ENCODE assay signal across 11 mouse cellular contexts in genomic region chr2:165281779-165282311, GRCm38 (mm10). TPM values are rescaled to one million over a fixed set of nuclear protein-coding genes. Genes with fewer than 3 reads are reported as not detected.
DNase-seq lines count a peak whose midpoint lies in the region; ATAC-seq lines count a peak whose summit lies in the region.
"Had no signal": no experiment of that assay in that cellular context is flagged by ENCODE, and none has a peak within 500 bp of the region (broad histone marks: within the 10 kb centered on the region; RNA-seq: fewer than 3 reads in every experiment).

No protein-coding gene starts in this region.

- no peak overlapping the region for H3K4me2 ChIP-seq in hindbrain, embryonic 13.5 days
- no peak overlapping the region for H3K4me2 ChIP-seq in hindbrain, embryonic 12.5 days (replicated peaks)

- no peak overlapping the region for H3K9ac ChIP-seq in hindbrain, embryonic 13.5 days
- no peak overlapping the region for H3K9ac ChIP-seq in hindbrain, embryonic 12.5 days

- peak; percentile 84 for DNase-seq in brain, adult 2 months (ENCODE audit: low read depth, low spot score)
- peak; percentile 47 for DNase-seq in gastrocnemius, postnatal 14 days
- DNase-seq in lung, postnatal 4 days, result peak; percentile 20 to 68
- DNase-seq in spleen, postnatal 14 days (ENCODE audit: low spot score in 2 of 2), result no peak
- no peak for DNase-seq in kidney, postnatal 25 days
- DNase-seq in frontal cortex, postnatal 14 days (ENCODE audit: low spot score in 2 of 2), result no peak
- DNase-seq: thymus, adult 2 months had no signal

- H3K27ac ChIP-seq in hindbrain, embryonic 13.5 days, result 0 out of 2 replicates have a peak overlapping the region, but pooled peaks have one; percentile 26
- H3K27ac ChIP-seq in hindbrain, embryonic 12.5 days, result no peak overlapping the region

- 64% methylated on average over 3 of the region's 6 CpGs for WGBS in hindbrain, embryonic 13.5 days
- 74% methylated on average over 4 of the region's 6 CpGs for WGBS in hindbrain, embryonic 12.5 days

- peaks cover 38% of the 10 kb centered on the region for H3K4me1 ChIP-seq in hindbrain, embryonic 13.5 days (replicated peaks)
- peaks cover 16% of the 10 kb centered on the region for H3K4me1 ChIP-seq in hindbrain, embryonic 12.5 days

- H3K36me3 ChIP-seq in hindbrain, embryonic 13.5 days, result peaks cover 50% of the 10 kb centered on the region
- H3K36me3 ChIP-seq in hindbrain, embryonic 12.5 days, result peaks cover 41% of the 10 kb centered on the region

- no peaks in the 10 kb centered on the region for H3K9me3 ChIP-seq in hindbrain, embryonic 13.5 days
- no peaks in the 10 kb centered on the region for H3K9me3 ChIP-seq in hindbrain, embryonic 12.5 days (replicated peaks)
- H3K9me3 ChIP-seq: forebrain, embryonic 10.5 days; megakaryocyte, embryonic 14.5 days had no signal

- no peak for ATAC-seq in hindbrain, embryonic 13.5 days (ENCODE audit: low FRiP score)
- no peak for ATAC-seq in hindbrain, embryonic 12.5 days (ENCODE audit: low FRiP score)

- H3K4me3 ChIP-seq in hindbrain, embryonic 13.5 days, result no peak overlapping the region
- H3K4me3 ChIP-seq in hindbrain, embryonic 12.5 days, result no peak overlapping the region
- H3K4me3 ChIP-seq: forebrain, embryonic 10.5 days; megakaryocyte, embryonic 14.5 days had no signal

- intact Hi-C loops in gastrocnemius, postnatal 14 days (cut with DNase I; ENCODE audit: low total_unique reads), result loop anchor here (5.0 kb wide), 1 partner anchor 35 kb away; no protein-coding TSS in a partner anchor

- H3K27me3 ChIP-seq in hindbrain, embryonic 13.5 days, result peaks cover 14% of the 10 kb centered on the region
- H3K27me3 ChIP-seq in hindbrain, embryonic 12.5 days, result peaks cover 3% of the 10 kb centered on the region; the same call in 1 of the 2 replicates

RNA-seq across cellular contexts. Expression of gene Slc35c2, which starts 5.8 kb away (rescaled TPM):
- 61.5 and 68.1 TPM in 2 replicates for polyA plus RNA-seq in hindbrain, embryonic 13.5 days (2015; fragmentation: Nextera tagmentation; extraction: Ambion mirVana)
- polyA plus RNA-seq in hindbrain, embryonic 12.5 days (2016; fragmentation: Nextera tagmentation; extraction: Ambion mirVana), result 57.1 and 57.9 TPM in 2 replicates
- 10 to 100 TPM; 16.4 to 16.8 TPM for total RNA-seq in gastrocnemius, postnatal 14 days (2021)

RNA-seq across cellular contexts. Expression of gene Elmo2, which starts 44.4 kb away (rescaled TPM):
- 90.8 and 91.6 TPM in 2 replicates for polyA plus RNA-seq in hindbrain, embryonic 13.5 days (2015; fragmentation: Nextera tagmentation; extraction: Ambion mirVana)
- polyA plus RNA-seq in hindbrain, embryonic 12.5 days (2016; fragmentation: Nextera tagmentation; extraction: Ambion mirVana), result 88.8 TPM in 2 replicates
- 10 to 100 TPM; 16.7 to 19.6 TPM for total RNA-seq in gastrocnemius, postnatal 14 days (2021)

RNA-seq across cellular contexts. Expression of gene Cdh22, which starts 47.2 kb away (rescaled TPM):
- 9.4 and 11.4 TPM in 2 replicates for polyA plus RNA-seq in hindbrain, embryonic 13.5 days (2015; fragmentation: Nextera tagmentation; extraction: Ambion mirVana)
- polyA plus RNA-seq in hindbrain, embryonic 12.5 days (2016; fragmentation: Nextera tagmentation; extraction: Ambion mirVana), result 12.3 and 13.5 TPM in 2 replicates
- under 1 TPM; 0.13 to 0.18 TPM for total RNA-seq in gastrocnemius, postnatal 14 days (2021)

Comparison
In these comparisons a context has a peak if more than half of its experiments do, and no peak if none do; other contexts are left out.
1. DNase-seq: peak in brain, adult 2 months (single experiment), gastrocnemius, postnatal 14 days (single experiment) and lung, postnatal 4 days (2 of 2); none in spleen, postnatal 14 days (0 of 2), kidney, postnatal 25 days (0 of 2) and frontal cortex, postnatal 14 days (0 of 2).